Mouse (Mus musculus): ENCODE results near the gene Magea6.
"Not testable (repeated sequence)": the region's sequence is repeated elsewhere in the genome, so short reads cannot be mapped to it uniquely, and the experiment has no call there.

The Magea6 gene

GRCm38 (mm10) chrX:154935887-154936286 lies at the start of gene Magea6:
TSS of gene Magea6 (minus strand) at chrX:154935987.
- DNase-seq, result not testable (repeated sequence)

GRCm38 (mm10) chrX:154949405-154949804 lies 13.6 kb upstream of the Magea6 start, which contains the start of gene Magea3:
TSS of gene Magea3 (minus strand) at chrX:154949505.
- not testable (repeated sequence) for DNase-seq

DNA sequence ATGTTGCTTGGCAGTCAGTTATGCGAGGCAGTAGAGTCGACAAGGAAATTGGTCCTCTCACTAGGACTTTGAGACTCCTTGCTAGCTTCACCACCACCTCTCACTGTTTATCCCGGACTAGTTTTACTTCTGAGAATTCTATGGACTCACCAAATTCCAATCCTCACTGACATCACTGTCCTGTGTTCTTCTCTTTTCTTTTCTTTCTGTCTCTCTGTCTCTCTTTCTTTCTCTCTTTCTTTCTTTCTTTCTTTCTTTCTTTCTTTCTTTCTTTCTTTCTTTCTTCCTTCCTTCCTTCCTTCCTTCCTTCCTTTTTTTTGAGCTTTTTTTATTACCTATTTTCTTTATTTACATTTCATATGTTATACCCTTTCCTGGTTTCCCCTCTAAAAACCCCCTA lies 45.6 kb downstream of the Magea6 start, which contains the start of gene Cldn34b1:
Gene Cldn34b1, minus strand, starts transcription at position 101 of the 400 bp plus-strand sequence.
- not testable (repeated sequence) for DNase-seq

All from lung, adult 18-20 months (tissue).